Mouse (Mus musculus): ENCODE results near the gene Nfic. TPM values are rescaled to one million over a fixed set of nuclear protein-coding genes. Genes with fewer than 3 reads are reported as not detected.

The Nfic gene
- polyA plus RNA-seq, 1 experiment from 2014 or later = 15.4 TPM

- ATAC-seq = no peak
- no peak overlapping the region for H3K4me3 ChIP-seq (ENCODE audit: low read depth, low read length)
- H3K36me3 ChIP-seq (ENCODE audit: control insufficient read depth, insufficient read depth, low read length) = peaks cover 12% of the 10 kb centered on the region
- no peak overlapping the region for H3K4me2 ChIP-seq (ENCODE audit: low read length)
- no peaks in the 10 kb centered on the region for H3K9me3 ChIP-seq (replicated peaks; ENCODE audit: control insufficient read depth, low read length, poor library complexity, severe bottlenecking)
- no peak overlapping the region for H3K9ac ChIP-seq (ENCODE audit: low read depth, low read length)
- H3K27ac ChIP-seq (ENCODE audit: low read length) = no peak overlapping the region
- WGBS = 91% methylated on average over 10 of the region's 10 CpGs
- no peaks in the 10 kb centered on the region for H3K27me3 ChIP-seq (ENCODE audit: control insufficient read depth, insufficient read depth, low read depth, low read length)
- H3K4me1 ChIP-seq (ENCODE audit: control insufficient read depth, insufficient read depth, low read length) = peaks cover 24% of the 10 kb centered on the region
Observed at GRCm38 (mm10) chr10:81375322-81375721, 80.1 kb downstream of the Nfic start.

GRCm38 (mm10) chr10:81367207-81367495 is 88.3 kb downstream of the Nfic start:
- Histone ChIP-seq H3K36me3 (ENCODE audit: control insufficient read depth, insufficient read depth, low read length) (peaks cover 36% of the 10 kb centered on the region), H3K9me3 (replicated peaks; ENCODE audit: control insufficient read depth, low read length, poor library complexity, severe bottlenecking) (no peaks in the 10 kb centered on the region), H3K4me3 (ENCODE audit: low read depth, low read length) (no peak overlapping the region), H3K4me2 (ENCODE audit: low read length) (no peak overlapping the region), H3K27ac (ENCODE audit: low read length) (no peak overlapping the region), H3K4me1 (ENCODE audit: control insufficient read depth, insufficient read depth, low read length) (peaks cover 18% of the 10 kb centered on the region), H3K27me3 (ENCODE audit: control insufficient read depth, insufficient read depth, low read depth, low read length) (no peaks in the 10 kb centered on the region; the same call in 1 of the 2 replicates), H3K9ac (ENCODE audit: low read depth, low read length) (no peak overlapping the region)
- WGBS = 70% methylated on average over 6 of the region's 6 CpGs
- ATAC-seq = no peak

DNA sequence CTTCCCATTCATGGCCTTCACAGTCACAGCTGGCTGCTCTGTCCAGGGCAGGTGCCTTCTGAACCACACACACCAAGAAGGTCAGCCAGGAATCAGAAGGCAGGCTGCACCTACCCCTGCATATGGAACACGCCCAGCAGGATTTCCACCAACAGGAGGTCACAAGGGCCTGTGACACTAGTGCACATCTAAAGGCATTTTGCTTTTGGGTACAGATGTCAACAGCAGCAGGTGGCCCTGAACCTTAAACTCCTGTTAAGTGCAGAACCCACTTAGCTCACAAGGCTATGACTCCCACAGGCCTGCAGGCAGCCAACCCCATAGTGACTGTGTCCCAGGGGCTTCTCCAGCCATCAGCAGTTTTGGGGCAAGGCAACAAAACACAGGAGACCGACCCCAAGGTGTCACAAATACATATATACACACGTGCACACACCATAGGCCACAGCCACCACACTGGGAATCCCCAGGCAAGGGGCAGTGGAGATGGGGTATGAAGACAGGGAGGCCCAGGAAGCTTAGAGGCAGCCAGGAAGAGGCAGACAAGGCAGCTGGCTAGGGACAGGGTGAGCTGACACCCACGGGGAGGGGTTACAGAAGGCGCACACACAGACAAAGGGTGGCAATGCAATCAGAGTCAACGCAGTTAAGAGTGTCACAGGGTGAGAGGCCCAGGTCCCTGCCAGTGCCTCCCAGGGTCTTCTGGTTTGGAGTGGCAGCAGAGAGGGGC is 88.8 kb downstream of the Nfic start:
- Histone ChIP-seq H3K27me3 (ENCODE audit: control insufficient read depth, insufficient read depth, low read depth, low read length) (no peaks in the 10 kb centered on the region; the same call in 1 of the 2 replicates), H3K4me2 (ENCODE audit: low read length) (no peak overlapping the region), H3K4me1 (ENCODE audit: control insufficient read depth, insufficient read depth, low read length) (peaks cover 18% of the 10 kb centered on the region), H3K4me3 (ENCODE audit: low read depth, low read length) (no peak overlapping the region), H3K9ac (ENCODE audit: low read depth, low read length) (no peak overlapping the region), H3K9me3 (replicated peaks; ENCODE audit: control insufficient read depth, low read length, poor library complexity, severe bottlenecking) (no peaks in the 10 kb centered on the region), H3K27ac (ENCODE audit: low read length) (no peak overlapping the region), H3K36me3 (ENCODE audit: control insufficient read depth, insufficient read depth, low read length) (peaks cover 36% of the 10 kb centered on the region)
- ATAC-seq = no peak
- 77% methylated on average over 6 of the region's 6 CpGs for WGBS

GRCm38 (mm10) chr10:81365672-81366476 is 89.6 kb downstream of the Nfic start, which contains the start of gene 4930404N11Rik:
Gene 4930404N11Rik, minus strand, starts transcription at chr10:81365816.
- 19% methylated on average over 11 of the region's 12 CpGs for WGBS
- H3K4me1 ChIP-seq (ENCODE audit: control insufficient read depth, insufficient read depth, low read length) = peaks cover 18% of the 10 kb centered on the region
- H3K9me3 ChIP-seq (replicated peaks; ENCODE audit: control insufficient read depth, low read length, poor library complexity, severe bottlenecking) = no peaks in the 10 kb centered on the region
- no peak within 1 kb of the TSS; the same call in 1 of the 2 replicates for H3K9ac ChIP-seq (ENCODE audit: low read depth, low read length)
- H3K27ac ChIP-seq (ENCODE audit: low read length) = no peak within 1 kb of the TSS
- peak within 1 kb of the TSS; percentile 43 for H3K4me2 ChIP-seq (ENCODE audit: low read length)
- no peak for ATAC-seq
- no peaks in the 10 kb centered on the region; the same call in 1 of the 2 replicates for H3K27me3 ChIP-seq (ENCODE audit: control insufficient read depth, insufficient read depth, low read depth, low read length)
- peak within 1 kb of the TSS; percentile 16; the same call in 1 of the 2 replicates for H3K4me3 ChIP-seq (ENCODE audit: low read depth, low read length)
- peaks cover 31% of the 10 kb centered on the region for H3K36me3 ChIP-seq (ENCODE audit: control insufficient read depth, insufficient read depth, low read length)

DNA sequence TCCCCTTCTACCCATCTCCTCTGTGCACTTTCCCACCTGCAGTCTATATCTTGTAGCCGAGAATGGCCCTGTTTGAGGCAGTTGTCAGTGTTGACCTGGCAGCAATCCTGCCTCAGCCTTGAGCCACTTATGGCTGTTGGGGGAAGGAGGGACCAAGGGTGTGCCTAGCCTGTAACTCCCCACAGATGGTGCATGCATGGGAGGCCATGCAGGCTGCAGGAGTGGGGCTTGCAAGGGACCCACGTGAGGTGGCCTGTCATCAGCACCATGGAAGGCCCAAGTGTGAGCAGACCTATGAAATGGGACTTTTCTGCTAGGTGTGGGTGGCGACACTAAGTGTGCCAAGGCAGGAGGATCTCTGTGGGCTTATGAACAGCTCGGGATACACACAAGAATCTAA is 90.4 kb downstream of the Nfic start:
- Histone ChIP-seq H3K36me3 (ENCODE audit: control insufficient read depth, insufficient read depth, low read length) (peaks cover 24% of the 10 kb centered on the region), H3K9me3 (replicated peaks; ENCODE audit: control insufficient read depth, low read length, poor library complexity, severe bottlenecking) (no peaks in the 10 kb centered on the region), H3K4me2 (ENCODE audit: low read length) (no peak overlapping the region), H3K4me1 (ENCODE audit: control insufficient read depth, insufficient read depth, low read length) (peaks cover 18% of the 10 kb centered on the region), H3K4me3 (ENCODE audit: low read depth, low read length) (no peak overlapping the region), H3K9ac (ENCODE audit: low read depth, low read length) (no peak overlapping the region), H3K27ac (ENCODE audit: low read length) (no peak overlapping the region), H3K27me3 (ENCODE audit: control insufficient read depth, insufficient read depth, low read depth, low read length) (no peaks in the 10 kb centered on the region; the same call in 1 of the 2 replicates)
- WGBS = 36% methylated on average over 4 of the region's 4 CpGs
- ATAC-seq = no peak; the same call in 1 of the 2 replicates

GRCm38 (mm10) chr10:81364666-81365065 is 90.8 kb downstream of the Nfic start:
- Histone ChIP-seq H3K4me2 (ENCODE audit: low read length) (peak overlapping the region; percentile 43), H3K36me3 (ENCODE audit: control insufficient read depth, insufficient read depth, low read length) (peaks cover 22% of the 10 kb centered on the region), H3K4me3 (ENCODE audit: low read depth, low read length) (peak overlapping the region; percentile 16; the same call in 1 of the 2 replicates), H3K27me3 (ENCODE audit: control insufficient read depth, insufficient read depth, low read depth, low read length) (no peaks in the 10 kb centered on the region; the same call in 1 of the 2 replicates), H3K9ac (ENCODE audit: low read depth, low read length) (no peak overlapping the region; the same call in 1 of the 2 replicates), H3K9me3 (replicated peaks; ENCODE audit: control insufficient read depth, low read length, poor library complexity, severe bottlenecking) (no peaks in the 10 kb centered on the region), H3K27ac (ENCODE audit: low read length) (no peak overlapping the region), H3K4me1 (ENCODE audit: control insufficient read depth, insufficient read depth, low read length) (peaks cover 18% of the 10 kb centered on the region)
- no peak for ATAC-seq
- whole genome bisulfite sequencing = 11% methylated on average over 28 of the region's 28 CpGs

- Histone ChIP-seq H3K27me3 (ENCODE audit: control insufficient read depth, insufficient read depth, low read depth, low read length) (no peaks in the 10 kb centered on the region; the same call in 1 of the 2 replicates), H3K27ac (ENCODE audit: low read length) (no peak overlapping the region), H3K4me2 (ENCODE audit: low read length) (peak overlapping the region; percentile 43), H3K4me1 (ENCODE audit: control insufficient read depth, insufficient read depth, low read length) (peaks cover 21% of the 10 kb centered on the region), H3K9me3 (replicated peaks; ENCODE audit: control insufficient read depth, low read length, poor library complexity, severe bottlenecking) (no peaks in the 10 kb centered on the region), H3K4me3 (ENCODE audit: low read depth, low read length) (peak overlapping the region; percentile 16; the same call in 1 of the 2 replicates), H3K9ac (ENCODE audit: low read depth, low read length) (peak overlapping the region; percentile 41), H3K36me3 (ENCODE audit: control insufficient read depth, insufficient read depth, low read length) (peaks cover 14% of the 10 kb centered on the region)
- 15% methylated on average over 54 of the region's 54 CpGs for WGBS
- ATAC-seq = no peak
Observed at GRCm38 (mm10) chr10:81363436-81364346, 91.7 kb downstream of the Nfic start.

DNA sequence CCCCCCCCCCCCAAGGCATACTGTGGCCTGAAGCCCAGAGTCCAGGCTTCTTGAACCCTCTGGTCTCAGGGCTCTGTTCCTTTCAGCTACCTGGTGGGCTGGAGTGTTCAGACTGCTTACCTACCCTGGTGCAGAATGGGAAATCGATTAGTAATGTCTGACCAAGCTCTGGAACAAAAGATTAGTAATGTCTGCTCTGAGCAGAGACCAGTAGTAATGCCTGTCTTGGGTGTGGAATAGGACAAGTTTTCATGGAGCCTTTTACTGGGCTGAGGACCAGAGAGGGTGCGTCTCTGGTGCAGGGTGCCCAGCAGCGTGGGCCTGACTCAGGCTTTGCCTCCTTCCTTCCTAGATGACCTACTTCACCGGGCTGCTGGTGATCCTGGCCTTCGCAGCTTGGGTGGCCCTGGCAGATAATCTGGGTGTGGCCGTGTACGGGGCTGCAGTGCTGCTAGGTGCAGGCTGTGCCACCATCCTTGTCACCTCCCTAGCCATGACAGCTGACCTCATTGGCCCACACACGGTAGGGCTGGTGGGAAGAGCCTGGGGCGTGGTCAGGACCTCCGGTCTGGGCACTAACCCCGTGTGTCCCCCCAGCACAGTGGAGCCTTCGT is 93.0 kb downstream of the Nfic start:
- no peaks in the 10 kb centered on the region; the same call in 1 of the 2 replicates for H3K27me3 ChIP-seq (ENCODE audit: control insufficient read depth, insufficient read depth, low read depth, low read length)
- ATAC-seq = no peak
- H3K4me1 ChIP-seq (ENCODE audit: control insufficient read depth, insufficient read depth, low read length) = peaks cover 30% of the 10 kb centered on the region
- H3K27ac ChIP-seq (ENCODE audit: low read length) = no peak overlapping the region
- H3K4me3 ChIP-seq (ENCODE audit: low read depth, low read length) = no peak overlapping the region
- H3K4me2 ChIP-seq (ENCODE audit: low read length) = no peak overlapping the region
- H3K9me3 ChIP-seq (replicated peaks; ENCODE audit: control insufficient read depth, low read length, poor library complexity, severe bottlenecking) = no peaks in the 10 kb centered on the region
- 83% methylated on average over 12 of the region's 12 CpGs for WGBS
- H3K36me3 ChIP-seq (ENCODE audit: control insufficient read depth, insufficient read depth, low read length) = peaks cover 2% of the 10 kb centered on the region; the same call in 1 of the 2 replicates
- H3K9ac ChIP-seq (ENCODE audit: low read depth, low read length) = no peak overlapping the region

Data from midbrain, embryonic 16.5 days (tissue).